Mouse (Mus musculus) MEL (cell line): ENCODE measurements around the gene Plekhj1. TPM values are rescaled to one million over a fixed set of nuclear protein-coding genes. Genes with fewer than 3 reads are reported as not detected.

Source experiments
- DNase-seq: peaks from one replicate; pipeline ENCODE4 v3.0.0; 2011; ENCODE audit warnings: low read depth, low spot score
- H3K27ac ChIP-seq: 2 replicates; pipeline ENCODE4 v1.5.1; 2012; ENCODE audit warnings: low read depth, mild to moderate bottlenecking, control low read depth, low read length, moderate library complexity; ENCODE audit not compliant: control insufficient read depth
- H3K27me3 ChIP-seq, 2 experiments: fragments of 150-350 bp in 1 of 2; sonication (generic) in 1 of 2; 2 replicates each; pipeline ENCODE4 v1.6.1; 2012; ENCODE audit warnings: low read length in 2 of 2, mild to moderate bottlenecking in 2 of 2, improper control_type of control experiment in 1 of 2, moderate library complexity in 1 of 2; ENCODE audit not compliant: insufficient read depth in 2 of 2, control insufficient read depth in 1 of 2
- H3K36me3 ChIP-seq, 2 experiments: 2 replicates each; pipeline ENCODE4 v1.6.1; 2012 to 2014; ENCODE audit warnings: low read length in 2 of 2, improper control_type of control experiment in 1 of 2, inconsistent platforms in 1 of 2, mild to moderate bottlenecking in 1 of 2; ENCODE audit not compliant: insufficient read depth in 2 of 2, control insufficient read depth in 1 of 2
- H3K4me1 ChIP-seq, 2 experiments: fragments of 150-350 bp in 1 of 2; sonication (generic) in 1 of 2; 2 replicates each; pipeline ENCODE4 v1.6.1; 2012; ENCODE audit warnings: low read length in 2 of 2, improper control_type of control experiment in 1 of 2, mild to moderate bottlenecking in 1 of 2; ENCODE audit not compliant: insufficient read depth in 2 of 2, control insufficient read depth in 1 of 2
- H3K4me3 ChIP-seq, 2 experiments: fragments of 150-350 bp in 1 of 2; sonication (generic) in 1 of 2; 2 replicates each; pipeline ENCODE4 v1.5.1; 2012; ENCODE audit warnings: low read depth in 2 of 2, low read length in 2 of 2, mild to moderate bottlenecking in 2 of 2, moderate library complexity in 2 of 2, control low read depth in 1 of 2, improper control_type of control experiment in 1 of 2; ENCODE audit not compliant: control insufficient read depth in 1 of 2, insufficient read depth in 1 of 2
- H3K79me2 ChIP-seq: 2 replicates; pipeline ENCODE4 v1.6.1; 2012; ENCODE audit warnings: mild to moderate bottlenecking, low read length, moderate library complexity; ENCODE audit not compliant: control insufficient read depth, poor library complexity, insufficient read depth
- H3K9ac ChIP-seq: 2 replicates; pipeline ENCODE4 v1.6.1; 2012; ENCODE audit warnings: low read depth, mild to moderate bottlenecking, control low read depth, low read length, moderate library complexity; ENCODE audit not compliant: control insufficient read depth, poor library complexity, severe bottlenecking
- H3K9me3 ChIP-seq: fragments of 150-350 bp; sonication (generic); replicated peaks from 2 replicates; pipeline ENCODE4 v1.6.1; 2012; ENCODE audit warnings: mild to moderate bottlenecking, low read length, improper control_type of control experiment, moderate library complexity; ENCODE audit not compliant: insufficient read depth
- BHLHE40 ChIP-seq: IDR thresholded peaks from 2 replicates; pipeline ENCODE4 v1.6.1; 2012; ENCODE audit warnings: low read depth, mild to moderate bottlenecking, inconsistent platforms, low read length, improper control_type of control experiment, borderline replicate concordance
- CTCF ChIP-seq, 3 experiments: IDR thresholded peaks in 2 of 3; conservative IDR thresholded peaks in 1 of 3; 2 replicates each; pipeline ENCODE4 v1.5.1; 2011 to 2012; ENCODE audit warnings: low read length in 3 of 3, low read depth in 2 of 3, mild to moderate bottlenecking in 2 of 3, improper control_type of control experiment in 1 of 3, inconsistent platforms in 1 of 3, mixed read lengths in 1 of 3, moderate library complexity in 1 of 3; ENCODE audit not compliant: control insufficient read depth in 1 of 3, insufficient read depth in 1 of 3, poor library complexity in 1 of 3, severe bottlenecking in 1 of 3
- E2F4 ChIP-seq: IDR thresholded peaks from 2 replicates; pipeline ENCODE4 v1.6.1; 2011; ENCODE audit warnings: low read depth, low read length, improper control_type of control experiment, borderline replicate concordance
- EP300 ChIP-seq, 2 experiments: IDR thresholded peaks; 2 replicates each; pipeline ENCODE4 v1.6.1; 2011; ENCODE audit warnings: improper control_type of control experiment in 2 of 2, low read length in 2 of 2, low read depth in 1 of 2, mild to moderate bottlenecking in 1 of 2
- GABPA ChIP-seq: IDR thresholded peaks from 2 replicates; pipeline ENCODE4 v1.6.1; 2012; ENCODE audit warnings: low read depth, mild to moderate bottlenecking, inconsistent platforms, low read length, improper control_type of control experiment, moderate library complexity
- JUND ChIP-seq: IDR thresholded peaks from 2 replicates; pipeline ENCODE4 v1.6.1; 2011; ENCODE audit warnings: low read depth, mild to moderate bottlenecking, improper control_type of control experiment, low read length
- MAX ChIP-seq: IDR thresholded peaks from 2 replicates; pipeline ENCODE4 v1.6.1; 2011; ENCODE audit warnings: low read length, improper control_type of control experiment
- MEF2A ChIP-seq: IDR thresholded peaks from 2 replicates; pipeline ENCODE4 v1.6.1; 2014; ENCODE audit warnings: low read depth, mild to moderate bottlenecking, inconsistent platforms, low read length, improper control_type of control experiment; ENCODE audit not compliant: poor library complexity, insufficient replicate concordance, severe bottlenecking; ENCODE audit errors: extremely low read depth
- MXI1 ChIP-seq: IDR thresholded peaks from 2 replicates; pipeline ENCODE4 v1.6.1; 2011; ENCODE audit warnings: mild to moderate bottlenecking, low read depth, low read length, improper control_type of control experiment
- MYB ChIP-seq: IDR thresholded peaks from 2 replicates; pipeline ENCODE4 v1.6.1; 2011; ENCODE audit warnings: mild to moderate bottlenecking, low read depth, low read length, improper control_type of control experiment
- NELFE ChIP-seq: IDR thresholded peaks from 2 replicates; pipeline ENCODE4 v1.6.1; 2011; ENCODE audit warnings: low read depth, low read length, improper control_type of control experiment
- RCOR1 ChIP-seq: IDR thresholded peaks from 2 replicates; pipeline ENCODE4 v1.6.1; 2012; ENCODE audit warnings: low read depth, mild to moderate bottlenecking, inconsistent platforms, low read length, improper control_type of control experiment
- SIN3A ChIP-seq: IDR thresholded peaks from 2 replicates; pipeline ENCODE4 v1.6.1; 2012; ENCODE audit warnings: low read length, improper control_type of control experiment, inconsistent platforms
- TAL1 ChIP-seq: IDR thresholded peaks from 2 replicates; pipeline ENCODE4 v1.6.1; 2012; ENCODE audit warnings: mild to moderate bottlenecking, inconsistent platforms, low read length, moderate library complexity, mixed read lengths
- UBTF ChIP-seq: IDR thresholded peaks from 2 replicates; pipeline ENCODE4 v1.6.1; 2012; ENCODE audit warnings: low read depth, mild to moderate bottlenecking, inconsistent platforms, low read length, improper control_type of control experiment, moderate library complexity, borderline replicate concordance; ENCODE audit not compliant: insufficient read depth
- USF2 ChIP-seq, 2 experiments: IDR thresholded peaks; 2 replicates each; pipeline ENCODE4 v1.6.1; 2011 to 2012; ENCODE audit warnings: improper control_type of control experiment in 2 of 2, low read length in 2 of 2, borderline replicate concordance in 1 of 2, inconsistent platforms in 1 of 2, low read depth in 1 of 2, mild to moderate bottlenecking in 1 of 2; ENCODE audit not compliant: insufficient read depth in 1 of 2
- ZKSCAN1 ChIP-seq: IDR thresholded peaks from 2 replicates; pipeline ENCODE4 v1.6.1; 2012; ENCODE audit warnings: low read depth, mild to moderate bottlenecking, inconsistent platforms, low read length, improper control_type of control experiment, moderate library complexity
- ZMIZ1 ChIP-seq: IDR thresholded peaks from 2 replicates; pipeline ENCODE4 v1.6.1; 2012; ENCODE audit warnings: low read depth, mild to moderate bottlenecking, inconsistent platforms, low read length, improper control_type of control experiment, moderate library complexity
- ZNF384 ChIP-seq: IDR thresholded peaks from 2 replicates; pipeline ENCODE4 v1.6.1; 2012; ENCODE audit warnings: low read depth, mild to moderate bottlenecking, inconsistent platforms, low read length, improper control_type of control experiment
- polyA plus RNA-seq, 2 experiments: library from polyadenylated mRNA; stranded (reverse) in 1 of 2; unstranded in 1 of 2; fragments of >175 nt in 1 of 2; fragments of >200 nt in 1 of 2; gene quantifications; 2 replicates each; pipeline versions ENCODE4 v1.2.1 to v1.2.4; 2012; ENCODE audit warnings: low replicate concordance in 2 of 2, low read depth in 1 of 2; ENCODE audit not compliant: insufficient read length in 2 of 2, insufficient read depth in 1 of 2, missing spikeins in 1 of 2
- total RNA-seq: library from RNA; depleted of rRNA; stranded (reverse); fragments of 300-350 nt; gene quantifications from 2 replicates; pipeline ENCODE4 v1.2.3, GENCODE M21; 2012

The Plekhj1 gene
- total and polyA plus RNA-seq, 3 experiments, result 86.9 to 217 TPM; not detected in 1

- Histone ChIP-seq H3K79me2 (no peaks in the 10 kb centered on the region), H3K27me3 (no peaks in the 10 kb centered on the region; a peak in 1 of 4 replicates)
- TF ChIP-seq NELFE, result no peak
- TF ChIP-seq, all 39 proteins: peak for 0
- Histone ChIP-seq H3K9me3 (no peaks in the 10 kb centered on the region), H3K27ac (no peak overlapping the region), H3K4me1 (no peaks in the 10 kb centered on the region), H3K36me3 (no peaks in the 10 kb centered on the region), H3K9ac (no peak overlapping the region), H3K4me3 (no peak overlapping the region)
- no peak for DNase-seq
Measured at GRCm38 (mm10) chr10:80838346-80838912, 40.0 kb upstream of the Plekhj1 start.

- Histone ChIP-seq H3K4me3 (no peak overlapping the region), H3K9ac (no peak overlapping the region), H3K27me3 (no peaks in the 10 kb centered on the region; a peak in 1 of 4 replicates), H3K27ac (no peak overlapping the region), H3K79me2 (no peaks in the 10 kb centered on the region), H3K4me1 (no peaks in the 10 kb centered on the region), H3K36me3 (no peaks in the 10 kb centered on the region), H3K9me3 (no peaks in the 10 kb centered on the region)
- TF ChIP-seq TAL1 (no peak), JUND (no peak), EP300 (IDR thresholded peaks at IDR 0.05; ENCODE audit: low read depth in 1 of 2, low read length in 2 of 2) (no peak), UBTF (no peak), ZMIZ1 (no peak), RCOR1 (no peak), MYB (no peak), MXI1 (no peak), SIN3A (no peak), ZNF384 (no peak), ZKSCAN1 (no peak), MAX (no peak), GABPA (no peak), MEF2A (no peak), USF2 (IDR thresholded peaks at IDR 0.05; ENCODE audit: borderline replicate concordance in 1 of 2, insufficient read depth in 1 of 2, low read depth in 1 of 2, low read length in 2 of 2) (no peak), BHLHE40 (no peak), CTCF (IDR thresholded peaks at IDR 0.05 in 2 of 3, conservative IDR thresholded peaks at IDR 0.05 in 1 of 3; ENCODE audit: control insufficient read depth in 1 of 3, insufficient read depth in 1 of 3, low read depth in 2 of 3, low read length in 3 of 3, poor library complexity in 1 of 3, severe bottlenecking in 1 of 3) (no peak), E2F4 (no peak)
- DNase-seq, result no peak
Measured at GRCm38 (mm10) chr10:80837827-80838226, 39.4 kb upstream of the Plekhj1 start.
